Mouse (Mus musculus) WW6 (cell line): Measurements from ENCODE around the gene Adat2.

Source experiments
- DNase-seq: peaks from one replicate; pipeline ENCODE4 v3.0.0-alpha.2; 2013; ENCODE audit warnings: low read depth, low spot score

Adat2 gene

DNA sequence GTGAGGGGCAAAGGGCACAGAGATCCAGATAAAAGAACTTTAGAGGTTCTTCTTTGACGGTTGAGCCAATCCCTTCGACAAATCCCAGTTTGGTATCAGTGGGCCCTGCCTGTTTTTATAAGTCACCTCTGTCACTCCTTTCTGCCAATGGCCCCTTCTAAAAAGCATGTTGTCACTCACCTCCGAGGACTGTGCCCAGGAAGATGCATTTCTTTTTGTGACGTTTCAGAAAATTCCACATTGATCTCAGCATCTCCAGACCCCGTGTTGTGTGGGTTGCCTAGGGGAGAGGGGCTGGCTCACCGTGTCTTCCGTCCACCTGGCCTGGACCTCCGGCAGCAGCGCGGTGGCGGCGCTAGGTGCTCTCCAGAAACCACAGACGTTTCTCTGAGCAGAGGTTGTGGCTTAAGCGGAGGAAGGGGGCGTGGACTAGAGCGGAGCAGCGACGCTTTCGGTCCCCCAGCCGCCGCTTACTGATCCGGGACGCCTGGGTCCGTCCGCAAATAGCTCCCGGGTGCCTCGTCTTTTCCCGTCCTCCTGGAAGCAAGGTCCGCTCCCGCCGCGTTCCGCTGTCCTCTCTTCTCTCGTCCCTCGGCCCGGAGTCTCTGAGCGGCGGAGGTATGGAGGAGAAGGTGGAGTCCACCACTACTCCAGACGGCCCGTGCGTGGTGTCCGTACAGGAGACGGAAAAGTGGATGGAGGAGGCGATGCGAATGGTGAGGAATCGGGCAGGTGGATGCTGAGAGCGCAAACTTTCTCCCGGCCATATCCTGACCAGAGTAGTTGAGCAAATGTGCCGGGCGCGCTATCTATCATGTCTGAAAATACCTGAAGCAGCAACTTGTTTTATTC is at the start of gene Adat2, which contains the start of gene Pex3:
Gene Adat2 (plus strand): TSS at position 249 of the 852 bp plus-strand sequence.
Gene Pex3 (minus strand): TSS at position 497 of the 852 bp plus-strand sequence.
- DNase-seq: peak; percentile 85

DNA sequence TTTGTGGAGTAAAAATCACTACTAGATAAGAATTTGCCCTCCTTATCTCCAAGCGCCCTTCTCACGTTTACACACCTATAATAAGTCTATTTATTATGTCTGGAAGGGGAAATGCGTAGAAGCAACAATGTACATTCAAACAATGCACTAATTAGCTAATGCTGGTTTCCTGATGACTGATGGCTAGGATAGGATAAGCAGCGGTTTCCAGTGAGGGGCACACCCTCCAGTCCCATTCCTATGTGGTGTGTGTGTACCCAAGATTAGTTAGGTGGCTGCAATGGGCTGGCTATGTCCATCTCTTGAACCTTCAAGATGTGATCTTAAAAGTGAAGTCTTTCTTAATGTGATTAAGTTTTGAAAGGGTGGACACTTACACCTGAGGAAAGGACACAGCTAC is 30.8 kb upstream of the Adat2 start:
- DNase-seq: no peak

DNA sequence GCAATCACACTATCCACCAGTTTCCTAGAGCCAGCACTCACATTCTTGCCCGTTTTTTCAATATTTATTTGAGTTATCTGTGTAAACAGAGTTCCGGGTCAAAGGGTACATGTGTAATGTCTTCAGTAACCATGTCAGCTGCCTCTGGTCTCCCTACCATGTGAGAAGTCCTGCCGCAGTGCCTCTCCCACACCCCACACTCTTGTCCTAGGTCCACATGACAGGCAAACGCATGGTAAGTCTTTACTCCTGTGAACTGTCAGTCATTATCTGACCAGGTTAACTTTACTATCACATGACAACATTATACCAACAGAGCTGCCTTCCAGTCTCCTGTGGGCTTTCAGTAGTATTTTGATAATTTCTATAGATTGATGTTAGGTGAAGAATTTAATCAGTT is 24.5 kb upstream of the Adat2 start:
- DNase-seq: no peak

DNA sequence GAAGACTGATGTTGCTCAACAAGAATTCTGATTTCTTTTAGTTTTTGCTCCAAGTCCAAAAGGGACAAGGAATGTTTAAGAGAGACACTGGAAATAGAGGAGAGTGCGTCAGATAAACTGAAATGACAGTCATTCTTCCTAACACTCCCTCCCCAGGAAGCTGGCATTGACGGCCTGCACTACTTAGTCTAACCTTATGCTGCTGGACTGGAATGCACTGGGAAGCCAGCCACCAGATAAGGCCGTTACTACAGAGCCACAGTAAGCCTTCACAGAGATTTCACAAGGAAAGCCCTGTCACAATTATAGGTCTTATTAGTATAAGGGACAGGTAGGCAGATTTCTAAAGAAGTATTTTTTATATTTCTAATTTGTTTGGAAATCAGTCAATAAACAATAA is 17.9 kb upstream of the Adat2 start:
- no peak for DNase-seq

DNA sequence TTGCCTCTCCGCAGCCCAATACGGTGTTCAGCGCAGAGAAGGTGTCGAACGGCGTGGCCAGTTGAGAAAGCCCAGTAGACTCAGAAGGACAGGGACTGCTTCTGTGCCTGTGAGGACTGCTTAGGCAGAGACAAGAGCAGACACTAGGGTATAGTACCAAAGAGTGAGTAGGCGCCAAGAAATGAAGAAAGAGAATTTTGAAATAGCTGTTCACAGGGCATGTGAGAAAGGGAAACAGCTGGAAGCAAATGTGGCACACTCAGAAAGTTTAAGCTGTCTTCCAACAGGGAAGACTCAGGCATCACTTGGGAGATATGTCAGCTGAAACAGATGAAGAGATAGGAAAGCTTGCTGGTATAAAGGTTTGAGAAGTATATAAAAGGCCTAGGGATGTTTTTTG is 16.0 kb upstream of the Adat2 start:
- DNase-seq: no peak

DNA sequence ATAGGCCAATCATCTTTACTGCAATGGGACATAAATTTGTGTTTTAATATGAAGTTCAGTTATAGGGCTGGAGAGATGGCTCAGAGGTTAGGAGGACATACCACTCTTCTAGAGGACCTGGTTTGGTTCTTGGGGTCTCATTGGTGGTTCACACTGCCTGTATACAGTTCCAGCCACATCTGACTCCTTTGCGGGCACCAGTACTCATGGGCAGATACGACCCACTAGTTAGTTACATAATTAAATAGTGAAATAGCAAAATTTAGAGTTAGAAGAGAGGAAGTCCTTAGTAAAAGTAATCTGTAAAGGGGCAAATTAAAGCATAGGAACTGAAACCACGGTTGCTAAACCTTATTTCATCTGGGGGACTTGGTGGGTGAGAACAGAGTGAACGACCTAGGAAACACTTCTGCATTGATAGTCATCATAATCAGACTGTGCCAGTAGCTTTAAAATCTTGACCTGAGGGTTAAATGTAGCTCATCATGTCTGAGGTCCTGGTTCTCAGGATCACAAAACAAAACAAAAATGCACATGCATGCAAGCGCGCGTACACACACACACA is 12.8 kb upstream of the Adat2 start:
- DNase-seq: no peak

DNA sequence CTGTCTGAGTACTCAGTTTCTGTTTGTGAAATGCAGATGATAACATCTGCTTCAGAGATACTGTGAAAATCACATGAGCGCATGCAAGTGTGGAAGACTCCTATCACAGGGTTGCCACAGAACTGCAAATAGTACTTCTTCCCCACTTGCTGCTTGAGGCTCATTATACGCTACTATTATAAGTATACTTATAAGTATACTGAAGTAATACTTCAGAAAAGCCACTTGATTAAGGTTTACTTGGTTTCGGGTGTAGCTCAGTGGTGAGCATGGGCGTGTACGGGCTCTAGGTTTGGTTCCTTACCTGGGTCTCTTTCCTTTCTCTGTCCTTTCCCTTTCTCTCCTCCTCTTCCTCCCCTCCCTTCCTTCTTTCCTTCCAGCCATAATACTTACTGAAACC is 11.0 kb upstream of the Adat2 start:
- DNase-seq: no peak

DNA sequence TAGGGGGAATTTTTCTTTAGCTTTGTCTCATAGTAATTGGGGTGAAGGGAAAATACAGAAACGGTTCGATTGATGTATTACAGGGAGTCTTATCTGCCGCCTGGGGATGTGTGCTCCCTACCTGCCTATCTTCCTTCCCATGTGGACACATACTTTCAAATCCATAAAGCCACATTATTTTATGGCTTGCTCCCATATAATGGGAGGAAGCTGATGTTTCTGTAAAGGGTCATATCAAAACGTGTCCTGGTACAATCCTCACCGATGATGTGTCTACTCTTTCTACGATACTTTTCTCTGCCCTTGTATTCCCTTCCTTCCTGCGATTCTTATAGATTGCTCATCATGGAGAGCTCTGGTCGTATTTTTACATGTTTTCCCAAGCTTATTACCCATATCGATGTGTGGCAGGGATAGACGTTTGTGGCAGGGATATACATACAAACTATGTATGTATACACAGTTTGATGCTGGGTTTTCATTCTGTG is 848 bp downstream of the Adat2 start:
- no peak for DNase-seq

DNA sequence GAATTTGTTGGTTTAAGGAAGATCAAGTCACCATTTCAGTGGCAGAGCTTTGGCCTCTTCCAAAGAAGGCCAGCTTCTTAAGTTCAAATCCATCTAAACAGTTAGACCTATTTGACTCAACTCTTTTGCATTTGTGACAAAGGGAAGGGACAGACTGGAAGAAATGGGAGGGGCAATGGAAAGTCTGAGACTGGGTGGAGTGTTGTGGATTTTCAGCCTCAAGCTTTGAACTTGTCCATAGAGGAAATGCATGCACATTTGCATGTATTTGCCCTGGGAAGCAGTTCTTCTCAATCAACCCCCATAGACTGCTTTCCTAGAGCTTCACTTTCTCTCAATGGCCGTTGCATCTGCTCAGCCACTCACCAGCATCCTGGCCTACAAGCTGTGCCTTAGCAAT is 1.6 kb downstream of the Adat2 start:
- DNase-seq: no peak

DNA sequence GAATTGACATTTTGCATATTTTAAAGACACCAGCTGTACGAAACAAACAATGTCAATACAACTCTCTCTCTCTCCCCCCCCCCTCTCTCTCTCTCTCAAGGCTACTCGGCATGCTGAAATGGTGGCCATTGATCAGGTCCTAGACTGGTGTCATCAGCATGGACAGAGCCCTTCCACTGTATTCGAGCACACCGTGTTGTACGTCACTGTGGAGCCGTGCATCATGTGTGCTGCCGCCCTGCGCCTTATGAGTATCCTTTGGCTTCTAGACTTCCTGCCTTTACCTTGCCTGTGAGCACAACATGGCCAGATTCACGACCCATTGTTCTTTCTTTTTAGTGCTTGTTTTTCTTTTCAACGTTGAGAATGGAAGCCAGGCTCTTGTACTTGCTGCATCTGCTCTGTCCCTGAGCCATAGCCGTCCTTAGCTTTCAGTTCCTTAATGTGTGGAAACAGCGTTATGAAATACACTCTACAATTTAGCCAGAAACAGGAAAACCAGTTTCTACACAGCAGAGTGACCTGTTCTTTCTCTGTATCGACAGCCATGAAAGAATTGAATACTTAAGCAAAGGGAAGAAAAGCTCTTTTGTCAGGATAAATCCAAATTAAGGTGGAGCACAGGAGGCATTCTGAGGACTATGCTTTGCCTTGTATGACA is 7.5 kb downstream of the Adat2 start:
- DNase-seq: no peak

DNA sequence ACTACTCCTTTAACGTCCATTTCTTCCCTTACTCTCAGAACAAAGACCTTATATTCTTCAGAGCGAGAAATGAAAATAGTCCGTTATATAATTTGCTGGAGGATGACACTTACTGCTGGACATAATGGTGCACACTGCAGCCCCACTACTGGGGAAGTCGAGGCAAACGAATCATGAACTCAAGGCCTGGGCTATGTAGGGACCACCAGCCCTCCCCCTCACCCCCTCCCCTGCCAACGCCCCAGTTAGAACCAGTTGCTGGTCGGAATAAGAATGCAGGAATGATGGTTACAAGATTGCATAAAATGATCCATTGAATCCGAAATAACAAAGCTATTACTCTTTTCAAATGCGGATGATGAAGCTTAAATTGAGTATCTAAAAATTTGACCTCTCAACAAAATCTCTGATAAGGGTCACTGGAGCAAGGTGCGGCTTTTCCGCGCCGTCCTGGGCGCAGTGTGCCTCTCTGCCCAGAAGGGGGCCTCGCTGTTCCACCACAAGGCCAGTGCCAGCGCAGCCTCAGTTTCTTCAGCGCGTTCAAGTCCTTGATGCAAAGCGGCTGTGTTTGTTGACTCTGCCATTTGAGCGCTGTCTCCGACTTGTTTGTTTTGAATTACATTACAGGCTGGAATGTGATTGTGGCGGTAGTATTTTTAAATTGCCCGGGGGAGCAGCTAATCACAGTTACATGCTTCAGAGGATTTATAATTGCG is 11.8 kb downstream of the Adat2 start:
- DNase-seq: peak; percentile 45

DNA sequence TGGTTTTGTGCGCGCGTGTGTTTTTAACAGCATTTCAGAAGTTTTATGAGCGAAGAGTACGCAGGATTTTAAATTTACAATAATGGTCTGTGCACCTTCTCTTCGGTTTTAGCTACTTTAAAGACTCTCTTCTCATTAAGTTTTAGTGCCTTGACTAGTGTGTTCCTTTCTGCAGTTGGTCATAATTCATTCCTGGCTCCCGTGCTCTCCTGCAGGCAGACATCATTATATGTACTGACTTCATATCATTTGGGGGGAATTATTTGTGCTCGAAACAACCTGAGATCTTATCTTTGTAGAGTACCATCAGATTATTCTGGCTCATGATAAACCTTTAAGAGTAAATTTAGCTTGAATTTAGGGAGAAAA is 12.4 kb downstream of the Adat2 start:
- DNase-seq: no peak

DNA sequence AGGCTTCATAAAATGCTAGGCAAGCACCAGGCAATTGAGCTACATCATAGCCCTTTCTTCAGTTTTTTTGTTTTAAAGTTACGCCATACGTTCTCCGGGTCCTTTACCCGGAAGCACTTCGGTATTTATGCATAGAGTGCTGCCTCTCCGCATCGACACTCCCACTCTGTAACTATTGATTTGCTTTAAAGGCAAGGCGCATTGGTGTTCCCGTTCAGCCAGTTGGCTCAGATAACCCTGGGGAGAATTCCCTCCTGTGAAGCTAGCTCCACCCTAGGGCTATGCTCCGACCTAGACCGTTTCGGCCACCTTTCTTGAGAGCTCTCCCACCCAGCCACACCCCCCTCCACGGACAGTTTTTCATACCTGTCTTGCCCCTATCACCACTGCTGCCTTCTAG is 13.7 kb downstream of the Adat2 start:
- DNase-seq: no peak

DNA sequence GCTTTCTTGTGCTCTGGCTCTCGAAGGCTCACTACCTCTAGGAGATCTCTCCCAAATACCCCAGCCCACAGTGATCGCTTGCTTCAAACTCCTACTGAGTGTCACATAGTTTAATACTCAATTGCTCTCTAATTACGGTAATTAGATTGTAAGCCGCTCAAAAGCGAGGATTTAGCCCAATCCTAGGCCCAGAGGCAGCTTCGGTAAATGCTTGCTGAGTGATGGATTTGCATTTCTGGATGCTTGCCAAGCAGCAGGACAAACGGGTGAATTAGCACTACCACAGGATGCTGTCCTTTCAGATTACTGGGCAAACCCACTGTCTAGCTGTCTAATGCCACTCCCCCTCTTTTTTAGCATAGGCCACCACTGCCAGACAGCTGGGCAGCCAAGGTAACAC is 17.1 kb downstream of the Adat2 start:
- no peak for DNase-seq

DNA sequence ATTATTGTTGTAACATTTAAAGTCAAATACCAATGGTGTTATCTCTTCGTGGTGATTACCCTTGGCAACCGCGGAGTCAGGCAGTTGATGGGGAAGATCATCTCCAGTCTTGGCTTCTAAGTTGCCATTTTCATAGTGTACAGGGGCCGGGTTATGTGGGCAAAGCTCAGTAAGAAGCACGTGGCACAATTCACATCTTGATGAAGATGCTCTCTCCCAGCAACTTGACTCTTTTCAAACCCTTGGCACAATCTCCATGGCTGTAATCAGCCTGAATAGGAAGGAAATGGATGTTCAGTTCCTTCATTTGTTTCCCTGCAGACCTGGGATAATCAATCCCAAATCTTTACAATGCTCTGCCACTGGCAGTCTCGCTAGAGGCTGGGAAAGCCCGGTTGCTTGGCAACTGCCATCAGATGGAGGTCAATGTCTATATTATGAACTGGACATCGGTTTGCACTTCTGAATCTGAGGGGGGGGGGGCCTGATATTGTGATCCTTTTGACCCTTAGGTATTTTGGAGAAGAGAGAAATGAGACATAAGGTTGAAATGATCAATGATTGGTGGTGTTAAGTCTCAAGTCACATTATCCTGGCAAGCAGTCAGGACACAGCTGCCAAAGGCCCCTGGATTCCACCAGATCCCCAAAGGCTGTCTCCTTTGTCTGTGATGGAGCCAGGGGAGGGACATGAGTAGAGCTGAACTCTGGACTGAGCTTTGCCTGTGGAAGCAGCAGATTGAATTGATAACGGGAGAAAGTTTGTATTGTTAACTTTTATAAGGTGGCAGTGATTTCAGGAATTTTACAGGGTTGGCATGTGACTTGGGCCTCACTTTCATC is 18.2 kb downstream of the Adat2 start:
- DNase-seq: no peak

DNA sequence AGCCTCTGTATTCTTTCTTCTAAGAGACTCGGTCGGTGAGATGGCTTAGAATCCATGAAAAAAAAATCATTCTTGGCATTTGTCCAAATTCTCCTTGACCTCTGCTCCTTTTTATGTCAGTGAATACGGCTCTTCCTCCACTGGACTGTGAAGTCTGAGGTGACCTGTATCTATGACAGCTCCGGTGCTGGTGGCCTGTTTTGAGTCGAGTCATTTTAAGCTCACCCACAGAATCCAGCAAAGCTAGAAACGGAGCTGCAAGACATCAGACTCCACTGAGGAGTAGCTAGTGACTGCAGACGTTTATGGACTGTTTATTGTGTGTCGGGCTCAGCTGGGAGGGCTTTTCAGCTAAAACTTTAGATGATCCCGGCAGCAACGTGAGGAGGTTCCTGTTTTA is 19.3 kb downstream of the Adat2 start:
- no peak for DNase-seq

DNA sequence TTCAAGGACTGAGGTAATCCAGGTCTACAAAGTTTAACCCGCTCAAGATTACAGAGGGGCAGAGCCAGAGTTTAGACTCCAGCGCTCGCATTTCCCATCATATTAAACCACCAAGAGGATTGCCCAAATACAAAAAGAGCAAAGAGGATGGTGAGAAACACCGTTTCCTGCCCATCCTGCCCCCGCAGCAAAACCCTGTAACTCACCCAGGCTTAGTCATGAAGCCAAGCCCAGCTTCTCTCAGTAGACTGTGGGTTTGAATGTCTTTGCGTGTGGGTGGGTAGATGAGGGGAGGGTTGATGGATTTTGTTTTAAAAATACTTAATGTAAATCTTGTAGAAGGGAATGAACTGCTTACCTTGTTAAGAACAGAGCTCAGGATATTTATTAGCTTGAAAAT is 19.7 kb downstream of the Adat2 start:
- DNase-seq: no peak

DNA sequence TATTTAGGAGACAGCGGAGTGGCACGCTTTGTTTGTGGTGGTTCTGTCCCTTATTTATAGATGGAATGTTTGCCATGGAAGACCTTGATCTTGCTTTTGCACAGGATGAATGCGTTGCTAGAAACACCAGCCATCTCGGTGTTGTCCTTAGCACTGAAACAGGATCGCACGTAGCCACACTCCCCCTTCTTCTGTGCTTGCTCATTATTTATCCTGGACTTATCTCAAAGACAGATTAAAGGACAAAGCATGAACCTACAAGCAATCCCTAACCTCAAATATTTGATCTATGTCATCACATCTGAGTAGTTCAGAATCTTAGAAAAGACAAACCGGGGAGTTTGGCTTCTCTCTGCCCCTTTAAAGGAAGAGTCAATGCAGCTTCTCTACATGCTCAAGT is 24.4 kb downstream of the Adat2 start:
- no peak for DNase-seq

DNA sequence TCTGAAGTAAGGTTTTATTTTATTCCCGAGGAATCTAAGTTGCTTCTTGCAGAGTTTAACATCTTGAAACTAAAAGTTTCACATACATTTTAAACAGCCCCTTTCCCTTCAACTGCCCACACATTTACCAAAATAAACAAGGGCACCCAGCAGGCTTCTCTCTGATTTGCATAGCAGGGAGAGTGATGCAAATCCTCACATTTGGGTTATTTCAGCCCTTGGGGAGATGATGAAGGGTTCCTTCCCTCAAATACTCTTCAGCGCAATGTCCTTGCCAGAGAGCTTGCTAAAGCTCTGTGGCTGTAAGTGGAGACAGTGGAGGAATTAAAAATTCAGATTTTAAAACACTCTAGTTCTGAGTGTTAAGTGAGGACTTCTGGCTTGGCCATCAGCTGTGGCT is 35.2 kb downstream of the Adat2 start:
- DNase-seq: no peak

DNA sequence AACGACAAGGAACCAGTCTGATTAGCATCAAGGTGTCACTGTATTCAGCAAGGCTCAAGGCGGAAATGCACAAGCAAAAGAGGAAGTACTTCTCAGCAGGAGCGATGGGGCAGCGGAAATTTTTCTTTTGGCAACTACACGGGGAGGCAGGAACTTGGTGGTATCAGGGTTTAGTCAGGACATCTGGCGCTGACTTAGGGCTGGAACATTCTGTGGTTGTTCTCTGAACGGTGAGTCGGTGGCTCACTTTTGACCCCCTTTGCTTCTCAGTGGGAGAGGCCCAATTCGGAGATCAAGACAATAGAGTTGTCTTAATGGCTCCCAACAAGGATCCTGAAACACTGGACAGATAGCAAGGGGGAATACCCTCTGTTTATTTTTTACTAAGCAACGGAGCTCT is 39.5 kb downstream of the Adat2 start:
- no peak for DNase-seq

DNA sequence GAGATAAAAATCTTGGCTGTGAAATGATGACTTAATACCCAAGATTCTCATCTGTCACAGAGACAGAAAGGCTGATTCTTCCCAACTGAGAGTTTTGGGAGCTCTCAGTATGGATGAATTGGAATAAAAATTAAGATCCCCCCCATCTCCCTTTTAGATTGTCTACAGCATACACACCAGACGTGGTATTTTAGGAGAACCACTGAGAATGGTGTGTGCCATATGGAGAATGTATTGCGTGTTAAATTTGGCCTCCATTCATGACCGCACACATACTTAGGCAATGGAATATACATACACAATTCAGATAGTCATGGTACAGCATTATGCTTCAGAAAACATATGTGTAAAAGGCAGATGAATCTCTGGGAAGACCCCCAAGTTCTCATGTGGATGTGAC is 40.8 kb downstream of the Adat2 start:
- DNase-seq: no peak
